Mouse (Mus musculus): Measurements from ENCODE around the gene Snn. TPM values are rescaled to one million over a fixed set of nuclear protein-coding genes. Genes with fewer than 3 reads are reported as not detected.

The Snn gene
- total RNA-seq, 1 experiment from 2014 or later, result 27.4 TPM

Other genes with a start within 250 kb of the Snn start
- not detected in 3 replicates for gene Gm11172, start 248.0 kb upstream of the Snn start, total RNA-seq (2017)
- 0.58 TPM in 1 of 3 replicates, not detected in the others for gene Rmi2, start 225.9 kb upstream of the Snn start, total RNA-seq (2017)
- 68.7 to 164 TPM (median 135 TPM) in 3 replicates for gene Litaf, start 5.2 kb downstream of the Snn start, total RNA-seq (2017)
- gene Txndc11, start 73.7 kb downstream of the Snn start, total RNA-seq (2017), result 26.1 to 46.2 TPM (median 27.6 TPM) in 3 replicates
- gene Zc3h7a, start 115.4 kb downstream of the Snn start, total RNA-seq (2017), result 597 to 769 TPM (median 623 TPM) in 3 replicates
- gene Rsl1d1, start 142.4 kb downstream of the Snn start, total RNA-seq (2017), result 97.0 to 158 TPM (median 136 TPM) in 3 replicates
- 41.9 to 65.7 TPM (median 44.2 TPM) in 3 replicates for gene Gspt1, start 193.4 kb downstream of the Snn start, total RNA-seq (2017)

All from monocyte, adult 5-6 weeks (primary cell).